Mouse (Mus musculus): Measurements from ENCODE around the gene Pced1a. TPM values are rescaled to one million over a fixed set of nuclear protein-coding genes. Genes with fewer than 3 reads are reported as not detected.

The Pced1a gene
- total RNA-seq (2023) = 16.8 to 23.0 TPM (median 19.8 TPM) in 4 replicates

GRCm38 (mm10) chr2:130424126-130424853, at the start of gene Pced1a, which contains the start of gene Vps16:
TSS of gene Pced1a (minus strand) at chr2:130424701.
TSS of gene Vps16 (plus strand) at chr2:130424339.

GRCm38 (mm10) chr2:130449794-130450433, 25.4 kb upstream of the Pced1a start, which contains the start of gene Ptpra:
TSS of gene Ptpra (plus strand) at chr2:130450278.

GRCm38 (mm10) chr2:130406178-130406577, 18.3 kb downstream of the Pced1a start, which contains the start of gene Tmem239:
TSS of gene Tmem239 (plus strand) at chr2:130406478.

DNA sequence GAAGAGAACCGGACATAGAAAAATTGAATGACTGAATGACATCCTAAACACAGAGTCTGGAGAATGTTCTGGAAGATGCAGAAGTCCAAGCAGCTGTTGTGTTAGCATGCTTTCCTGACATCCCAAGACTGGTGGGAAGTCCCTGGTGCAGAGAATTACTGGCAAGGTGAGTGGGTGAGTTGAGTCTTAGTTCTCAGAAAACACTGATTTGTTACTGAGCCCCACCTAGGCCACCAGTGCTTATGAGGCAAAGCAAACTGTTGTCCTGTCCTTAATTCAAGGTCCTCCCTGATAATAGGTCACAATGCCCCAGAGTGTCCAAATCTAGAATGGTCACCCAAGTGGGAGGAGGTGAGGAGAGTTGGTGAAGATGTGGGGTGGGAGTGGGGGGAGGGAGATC, 19.6 kb downstream of the Pced1a start, which contains the start of the genes Gm28372 and 1700020A23Rik:
Gene Gm28372, plus strand, starts transcription at position 301 of the 400 bp plus-strand sequence.
Gene 1700020A23Rik, plus strand, starts transcription at position 321 of the 400 bp plus-strand sequence.

GRCm38 (mm10) chr2:130397186-130397985, 27.1 kb downstream of the Pced1a start, which contains the start of gene Cpxm1:
TSS of gene Cpxm1 (minus strand) at chr2:130397574.

Other genes starting within 250 kb of the Pced1a start
- 170 to 185 TPM (median 178 TPM) in 4 replicates for gene Snrpb, start 245.3 kb downstream of the Pced1a start, total RNA-seq (2023)
- not detected in 4 replicates for gene Tmc2, start 229.5 kb downstream of the Pced1a start, total RNA-seq (2023)
- 312 to 373 TPM (median 325 TPM) in 4 replicates for gene Nop56, start 150.3 kb downstream of the Pced1a start, total RNA-seq (2023)
- gene Idh3b, start 140.2 kb downstream of the Pced1a start, total RNA-seq (2023) = 118 to 131 TPM (median 124 TPM) in 4 replicates
- gene Ebf4, start 129.5 kb downstream of the Pced1a start, total RNA-seq (2023) = not detected in 4 replicates
- 0.63 to 1.1 TPM (median 0.69 TPM) in 3 of 4 replicates, not detected in the other for gene Cpxm1, start 27.1 kb downstream of the Pced1a start, total RNA-seq (2023)
- gene Gm28372, start 19.5 kb downstream of the Pced1a start, total RNA-seq (2023) = not detected in 4 replicates
- not detected in 4 replicates for gene 1700020A23Rik, start 19.4 kb downstream of the Pced1a start, total RNA-seq (2023)
- gene Tmem239, start 18.2 kb downstream of the Pced1a start, total RNA-seq (2023) = not detected in 4 replicates
- gene Vps16, start 362 bp downstream of the Pced1a start, total RNA-seq (2023) = 142 to 168 TPM (median 153 TPM) in 4 replicates
- 101 to 107 TPM (median 104 TPM) in 4 replicates for gene Ptpra, start 25.6 kb upstream of the Pced1a start, total RNA-seq (2023)
- gene Mrps26, start 139.0 kb upstream of the Pced1a start, total RNA-seq (2023) = 45.9 to 57.9 TPM (median 48.6 TPM) in 4 replicates
- gene Oxt, start 151.5 kb upstream of the Pced1a start, total RNA-seq (2023) = not detected in 4 replicates
- gene Avp, start 157.9 kb upstream of the Pced1a start, total RNA-seq (2023) = not detected in 4 replicates
- gene Fastkd5, start 205.3 kb upstream of the Pced1a start, total RNA-seq (2023) = 5.9 to 7.6 TPM (median 6.6 TPM) in 4 replicates
- gene Ubox5, start 205.3 kb upstream of the Pced1a start, total RNA-seq (2023) = 4.9 to 6.1 TPM (median 5.8 TPM) in 4 replicates
- 5.5 to 7.6 TPM (median 6.1 TPM) in 4 replicates for gene Lzts3, start 218.1 kb upstream of the Pced1a start, total RNA-seq (2023)
- gene Ddrgk1, start 240.0 kb upstream of the Pced1a start, total RNA-seq (2023) = 136 to 184 TPM (median 139 TPM) in 4 replicates
- 12.3 to 17.0 TPM (median 14.2 TPM) in 4 replicates for gene Itpa, start 242.9 kb upstream of the Pced1a start, total RNA-seq (2023)